Mouse (Mus musculus) heart, embryonic 16.5 days (tissue): ENCODE measurements around the gene Kcnk2. TPM values are rescaled to one million over a fixed set of nuclear protein-coding genes. Genes with fewer than 3 reads are reported as not detected.

Experiments used
- ATAC-seq: fragments of 200-750 bp; cut with Nextera tagmentation; replicated peaks from 2 replicates; pipeline ENCODE4 v1.8.0; 2017; ENCODE audit warnings: moderate number of reproducible peaks; ENCODE audit not compliant: insufficient read depth, low FRiP score; ENCODE audit errors: extremely low read depth
- H3K27ac ChIP-seq: fragments of 300-500 bp; sonication (generic); 2 replicates; pipeline ENCODE4 v1.5.1; 2014; ENCODE audit warnings: mild to moderate bottlenecking, low read length, control low read depth, moderate library complexity
- H3K27me3 ChIP-seq: fragments of 300-500 bp; sonication (generic); 2 replicates; pipeline ENCODE4 v1.6.1; 2014; ENCODE audit warnings: low read length, mixed read lengths; ENCODE audit not compliant: control insufficient read depth, insufficient read depth
- H3K36me3 ChIP-seq: fragments of 300-500 bp; sonication (generic); 2 replicates; pipeline ENCODE4 v1.6.1; 2014; ENCODE audit not compliant: control insufficient read depth, insufficient read depth
- H3K4me1 ChIP-seq: fragments of 300-500 bp; sonication (generic); 2 replicates; pipeline ENCODE4 v1.6.1; 2014; ENCODE audit warnings: low read length, mixed read lengths; ENCODE audit not compliant: control insufficient read depth, insufficient read depth
- H3K4me2 ChIP-seq: fragments of 300-500 bp; sonication (generic); 2 replicates; pipeline ENCODE4 v1.6.1; 2014; ENCODE audit warnings: low read depth, mild to moderate bottlenecking, control low read depth, low read length
- H3K4me3 ChIP-seq: fragments of 300-500 bp; sonication (generic); 2 replicates; pipeline ENCODE4 v1.5.1; 2014; ENCODE audit warnings: mild to moderate bottlenecking, control low read depth, low read length
- H3K9ac ChIP-seq: fragments of 300-500 bp; sonication (generic); 2 replicates; pipeline ENCODE4 v1.6.1; 2014; ENCODE audit warnings: low read length, control low read depth
- H3K9me3 ChIP-seq: fragments of 300-500 bp; sonication (generic); replicated peaks from 2 replicates; pipeline ENCODE4 v1.6.1; 2016; ENCODE audit warnings: low read length; ENCODE audit not compliant: control insufficient read depth
- WGBS: fragments of 180-500 bp; shearing (Covaris S2); extraction: QIAGEN DNeasy Blood & Tissue Kit; methylation state at CpG from one replicate; pipeline ENCODE4 v1.1.7; 2014; 5-methylcytosine and 5-hydroxymethylcytosine counted together
- polyA plus RNA-seq: library from polyadenylated mRNA; unstranded; fragments of >200 nt; fragmentation: Nextera tagmentation; extraction: Ambion mirVana; gene quantifications from 2 replicates; pipeline ENCODE4 v1.2.1, GENCODE M21; 2015

The Kcnk2 gene
- polyA plus RNA-seq, 1 experiment from 2014 or later = 1.4 TPM

GRCm38 (mm10) chr1:189353887-189354286 is 48.2 kb downstream of the Kcnk2 start:
- no peaks in the 10 kb centered on the region for H3K9me3 ChIP-seq
- WGBS = 42% methylated on average over 1 of the region's 1 CpGs
- H3K36me3 ChIP-seq = no peaks in the 10 kb centered on the region
- no peak overlapping the region for H3K27ac ChIP-seq
- H3K4me2 ChIP-seq = no peak overlapping the region
- no peak for ATAC-seq
- no peak overlapping the region for H3K9ac ChIP-seq
- peaks cover 8% of the 10 kb centered on the region for H3K4me1 ChIP-seq
- no peak overlapping the region for H3K4me3 ChIP-seq
- H3K27me3 ChIP-seq = no peaks in the 10 kb centered on the region

GRCm38 (mm10) chr1:189351804-189352203 is 50.3 kb downstream of the Kcnk2 start:
- WGBS = 25% methylated on average over 6 of the region's 6 CpGs

GRCm38 (mm10) chr1:189349205-189349604 is 52.9 kb downstream of the Kcnk2 start:
- ATAC-seq = no peak
- H3K4me3 ChIP-seq = no peak overlapping the region
- WGBS = 92% methylated on average over 5 of the region's 5 CpGs
- no peak overlapping the region for H3K4me2 ChIP-seq
- no peaks in the 10 kb centered on the region for H3K36me3 ChIP-seq
- H3K4me1 ChIP-seq = peaks cover 8% of the 10 kb centered on the region
- no peak overlapping the region for H3K27ac ChIP-seq
- no peak overlapping the region for H3K9ac ChIP-seq
- H3K9me3 ChIP-seq = no peaks in the 10 kb centered on the region
- H3K27me3 ChIP-seq = peaks cover 4% of the 10 kb centered on the region; the same call in 1 of the 2 replicates

More at GRCm38 (mm10) chr1:189351804-189352203, 50.3 kb downstream of the Kcnk2 start:
- ATAC-seq = no peak
- H3K4me2 ChIP-seq = no peak overlapping the region
- H3K9me3 ChIP-seq = no peaks in the 10 kb centered on the region
- no peak overlapping the region for H3K9ac ChIP-seq
- H3K4me1 ChIP-seq = peaks cover 8% of the 10 kb centered on the region
- no peaks in the 10 kb centered on the region for H3K27me3 ChIP-seq
- H3K27ac ChIP-seq = no peak overlapping the region
- no peak overlapping the region for H3K4me3 ChIP-seq
- H3K36me3 ChIP-seq = no peaks in the 10 kb centered on the region

GRCm38 (mm10) chr1:189345166-189345565 is 56.9 kb downstream of the Kcnk2 start:
- ATAC-seq = no peak
- no peak overlapping the region for H3K9ac ChIP-seq
- no peaks in the 10 kb centered on the region for H3K36me3 ChIP-seq
- no peak overlapping the region for H3K4me2 ChIP-seq
- H3K4me1 ChIP-seq = peaks cover 5% of the 10 kb centered on the region
- no peaks in the 10 kb centered on the region for H3K9me3 ChIP-seq
- 57% methylated on average over 5 of the region's 5 CpGs for WGBS
- H3K4me3 ChIP-seq = no peak overlapping the region
- H3K27ac ChIP-seq = no peak overlapping the region
- H3K27me3 ChIP-seq = peaks cover 26% of the 10 kb centered on the region

- Histone ChIP-seq H3K27me3 (peaks cover 28% of the 10 kb centered on the region), H3K9me3 (no peaks in the 10 kb centered on the region), H3K36me3 (no peaks in the 10 kb centered on the region), H3K4me1 (peaks cover 5% of the 10 kb centered on the region), H3K4me2 (peak overlapping the region; percentile 100), H3K4me3 (peak overlapping the region; percentile 70), H3K9ac (peak overlapping the region; percentile 75), H3K27ac (no peak overlapping the region)
- ATAC-seq = peak; percentile 32; the same call in 1 of the 2 replicates
- WGBS = 2% methylated on average over 82 of the region's 82 CpGs
Measured at GRCm38 (mm10) chr1:189343301-189344251, 58.5 kb downstream of the Kcnk2 start.

- H3K4me3 ChIP-seq = peak overlapping the region; percentile 70
- no peak for ATAC-seq
- H3K9me3 ChIP-seq = no peaks in the 10 kb centered on the region
- H3K4me2 ChIP-seq = peak overlapping the region; percentile 100
- H3K27ac ChIP-seq = no peak overlapping the region
- H3K27me3 ChIP-seq = peaks cover 28% of the 10 kb centered on the region
- H3K36me3 ChIP-seq = no peaks in the 10 kb centered on the region
- WGBS = under 1% methylated on average over 30 of the region's 30 CpGs
- peak overlapping the region; percentile 29 for H3K9ac ChIP-seq
- H3K4me1 ChIP-seq = peaks cover 5% of the 10 kb centered on the region
Measured at GRCm38 (mm10) chr1:189342416-189343104, 59.5 kb downstream of the Kcnk2 start.

GRCm38 (mm10) chr1:189341381-189341917 is 60.6 kb downstream of the Kcnk2 start:
- WGBS = 22% methylated on average over 4 of the region's 4 CpGs
- peaks cover 28% of the 10 kb centered on the region for H3K27me3 ChIP-seq

GRCm38 (mm10) chr1:189315896-189316295 is 86.2 kb downstream of the Kcnk2 start:
- 55% methylated on average over 2 of the region's 2 CpGs for WGBS
- H3K4me1 ChIP-seq = peaks cover 3% of the 10 kb centered on the region; the same call in 1 of the 2 replicates

More at GRCm38 (mm10) chr1:189341381-189341917, 60.6 kb downstream of the Kcnk2 start:
- H3K4me3 ChIP-seq = no peak overlapping the region
- H3K36me3 ChIP-seq = no peaks in the 10 kb centered on the region
- H3K4me1 ChIP-seq = peaks cover 5% of the 10 kb centered on the region
- no peak overlapping the region for H3K4me2 ChIP-seq
- no peak overlapping the region for H3K27ac ChIP-seq
- H3K9me3 ChIP-seq = no peaks in the 10 kb centered on the region
- H3K9ac ChIP-seq = no peak overlapping the region
- ATAC-seq = no peak

More at GRCm38 (mm10) chr1:189315896-189316295, 86.2 kb downstream of the Kcnk2 start:
- Histone ChIP-seq H3K4me2 (no peak overlapping the region), H3K27ac (no peak overlapping the region), H3K9ac (no peak overlapping the region), H3K36me3 (no peaks in the 10 kb centered on the region), H3K27me3 (no peaks in the 10 kb centered on the region), H3K4me3 (no peak overlapping the region), H3K9me3 (no peaks in the 10 kb centered on the region)
- ATAC-seq = no peak
